Comparison of ENCODE assay signal across 8 mouse cellular contexts in genomic region chr3:96904393-96904792, GRCm38 (mm10). TPM values are rescaled to one million over a fixed set of nuclear protein-coding genes. Genes with fewer than 3 reads are reported as not detected.
DNase-seq lines count a peak whose midpoint lies in the region; ATAC-seq and TF ChIP-seq lines count a peak whose summit lies in the region.

Gene Gja5 (plus strand): TSS chr3:96904693.

- no peaks in the 10 kb centered on the region for H3K27me3 ChIP-seq in neural tube, embryonic 11.5 days (ENCODE audit: control insufficient read depth, insufficient read depth, low read length)
- H3K27me3 ChIP-seq in heart, adult 2 months (ENCODE audit: control insufficient read depth, insufficient read depth, low read length): no peaks in the 10 kb centered on the region
- peaks cover 26% of the 10 kb centered on the region for H3K27me3 ChIP-seq in limb, embryonic 13.5 days
- H3K27me3 ChIP-seq in stomach, postnatal 0 days (ENCODE audit: control insufficient read depth, insufficient read depth, low read length): no peaks in the 10 kb centered on the region

- H3K27ac ChIP-seq in neural tube, embryonic 11.5 days (ENCODE audit: low read depth, low read length): no peak within 1 kb of the TSS
- peak within 1 kb of the TSS; percentile 51 for H3K27ac ChIP-seq in heart, adult 2 months
- no peak within 1 kb of the TSS for H3K27ac ChIP-seq in limb, embryonic 13.5 days
- H3K27ac ChIP-seq in stomach, postnatal 0 days (replicated peaks): peak within 1 kb of the TSS; percentile 61

- no peak for TF ChIP-seq CTCF in heart, adult 2 months (IDR thresholded peaks at IDR 0.05)
- no peak for TF ChIP-seq CTCF in stomach, postnatal 0 days (IDR thresholded peaks at IDR 0.05; ENCODE audit: low read depth)

- no peak for ATAC-seq in neural tube, embryonic 11.5 days (ENCODE audit: insufficient read depth, low FRiP score, low TSS enrichment)
- ATAC-seq in limb, embryonic 13.5 days (ENCODE audit: low FRiP score, low read depth): no peak
- no peak for ATAC-seq in stomach, postnatal 0 days (ENCODE audit: low FRiP score, low TSS enrichment)
- ATAC-seq in activated CD4-positive, CD25-positive, alpha-beta regulatory T cell, adult 4 months: no peak

- no peak for TF ChIP-seq POLR2A in heart, adult 2 months (IDR thresholded peaks at IDR 0.05; ENCODE audit: insufficient read depth, low read depth, low read length)

- no peaks in the 10 kb centered on the region for H3K9me3 ChIP-seq in neural tube, embryonic 11.5 days (ENCODE audit: control insufficient read depth, low read length)
- no peaks in the 10 kb centered on the region for H3K9me3 ChIP-seq in limb, embryonic 13.5 days
- H3K9me3 ChIP-seq in stomach, postnatal 0 days (ENCODE audit: control insufficient read depth, low read length): no peaks in the 10 kb centered on the region

- intact Hi-C loops in heart, adult 2 months (cut with DNase I): loop anchor here (5.0 kb wide), 2 partner anchors 92 to 858 kb away; no protein-coding TSS in a partner anchor

- H3K79me2 ChIP-seq in heart, adult 2 months (replicated peaks; ENCODE audit: control insufficient read depth, insufficient read depth, low read length): no peaks in the 10 kb centered on the region

- H3K9ac ChIP-seq in neural tube, embryonic 11.5 days (ENCODE audit: low read length): peak within 1 kb of the TSS; percentile 87
- H3K9ac ChIP-seq in heart, adult 2 months (ENCODE audit: low read depth, low read length): peak within 1 kb of the TSS; percentile 82
- peak within 1 kb of the TSS; percentile 91 for H3K9ac ChIP-seq in limb, embryonic 13.5 days
- peak within 1 kb of the TSS; percentile 93 for H3K9ac ChIP-seq in stomach, postnatal 0 days (ENCODE audit: low read length)

- H3K4me1 ChIP-seq in neural tube, embryonic 11.5 days (ENCODE audit: control insufficient read depth, insufficient read depth, low read length): peaks cover 4% of the 10 kb centered on the region
- H3K4me1 ChIP-seq in heart, adult 2 months (ENCODE audit: control insufficient read depth, insufficient read depth, low read length): no peaks in the 10 kb centered on the region; the same call in 1 of the 2 replicates
- peaks cover 7% of the 10 kb centered on the region for H3K4me1 ChIP-seq in limb, embryonic 13.5 days
- no peaks in the 10 kb centered on the region for H3K4me1 ChIP-seq in stomach, postnatal 0 days (replicated peaks; ENCODE audit: control insufficient read depth, insufficient read depth)

- 14% methylated on average over 14 of the region's 14 CpGs for WGBS in neural tube, embryonic 11.5 days
- WGBS in heart, adult 2 months: 15% methylated on average over 14 of the region's 14 CpGs
- WGBS in limb, embryonic 13.5 days: 13% methylated on average over 14 of the region's 14 CpGs
- WGBS in stomach, postnatal 0 days: 12% methylated on average over 14 of the region's 14 CpGs

- DNase-seq in neural tube, embryonic 11.5 days (ENCODE audit: low spot score): no peak
- no peak for DNase-seq in neural tube, embryonic 10.5 days (ENCODE audit: extremely low spot score, low spot score)
- DNase-seq in heart, adult 2 months: no peak
- DNase-seq in stomach, postnatal 0 days (ENCODE audit: low spot score): no peak
- no peak for DNase-seq in adrenal gland, postnatal 25 days
- DNase-seq in urinary bladder, postnatal 14 days (ENCODE audit: low spot score): no peak

- no peak for TF ChIP-seq EP300 in heart, adult 2 months (IDR thresholded peaks at IDR 0.05; ENCODE audit: insufficient read depth, low read depth, low read length)
- TF ChIP-seq EP300 in stomach, postnatal 0 days (optimal IDR thresholded peaks at IDR 0.05): no peak

- H3K4me2 ChIP-seq in neural tube, embryonic 11.5 days (ENCODE audit: low read depth): peak within 1 kb of the TSS; percentile 90
- peak within 1 kb of the TSS; percentile 91 for H3K4me2 ChIP-seq in limb, embryonic 13.5 days (replicated peaks)
- peak within 1 kb of the TSS; percentile 98 for H3K4me2 ChIP-seq in stomach, postnatal 0 days (replicated peaks; ENCODE audit: low read depth)

- no peaks in the 10 kb centered on the region for H3K36me3 ChIP-seq in neural tube, embryonic 11.5 days (ENCODE audit: control insufficient read depth, insufficient read depth, low read length)
- no peaks in the 10 kb centered on the region for H3K36me3 ChIP-seq in heart, adult 2 months (ENCODE audit: control insufficient read depth, insufficient read depth, low read length)
- no peaks in the 10 kb centered on the region for H3K36me3 ChIP-seq in limb, embryonic 13.5 days
- H3K36me3 ChIP-seq in stomach, postnatal 0 days (ENCODE audit: control insufficient read depth, insufficient read depth, low read length): no peaks in the 10 kb centered on the region

- H3K4me3 ChIP-seq in neural tube, embryonic 11.5 days (ENCODE audit: low read depth, low read length): peak within 1 kb of the TSS; percentile 92
- H3K4me3 ChIP-seq in heart, adult 2 months: peak within 1 kb of the TSS; percentile 94
- peak within 1 kb of the TSS; percentile 100 for H3K4me3 ChIP-seq in limb, embryonic 13.5 days
- H3K4me3 ChIP-seq in stomach, postnatal 0 days (ENCODE audit: low read depth, low read length): peak within 1 kb of the TSS; percentile 94

RNA-seq across cellular contexts. Expression of gene Gja5, which starts in this region (rescaled TPM):
- 3.5 and 5.7 TPM in 2 replicates for polyA plus RNA-seq in neural tube, embryonic 11.5 days (2014; fragmentation: Nextera tagmentation; extraction: Ambion mirVana)
- total RNA-seq in heart, adult 2 months (2021): 10 to 100 TPM; 14.2 to 16.3 TPM
- 24.0 and 30.7 TPM in 2 replicates for polyA plus RNA-seq in heart, adult 2 months (2012; rRNA removed)
- polyA plus RNA-seq in limb, embryonic 13.5 days (2015; fragmentation: Nextera tagmentation; extraction: Ambion mirVana): 27.7 and 28.0 TPM in 2 replicates
- 3.4 and 4.1 TPM in 2 replicates for polyA plus RNA-seq in stomach, postnatal 0 days (2015; fragmentation: Nextera tagmentation; extraction: Ambion mirVana)
- total RNA-seq in adrenal gland, postnatal 25 days (2021): 1.2 TPM in 2 replicates
- polyA plus RNA-seq in activated CD4-positive, CD25-positive, alpha-beta regulatory T cell, adult 4 months (2017; shearing (Covaris generic)): under 1 TPM; 0.12 to 0.13 TPM

Comparison
In these comparisons a context has a peak if more than half of its experiments do, and no peak if none do; other contexts are left out.
1. H3K27ac ChIP-seq: peak in heart, adult 2 months (single experiment) and stomach, postnatal 0 days (single experiment); none in neural tube, embryonic 11.5 days (single experiment) and limb, embryonic 13.5 days (single experiment).
2. Peak in every context shown above with its lines, with median percentiles within 50 percentile points of each other: H3K4me2 ChIP-seq, H3K4me3 ChIP-seq and H3K9ac ChIP-seq.